Mouse (Mus musculus) activated CD4-positive, CD25-positive, alpha-beta regulatory T cell, adult 4 months (primary cell): Measurements from ENCODE around the gene Lrp4. TPM values are rescaled to one million over a fixed set of nuclear protein-coding genes. Genes with fewer than 3 reads are reported as not detected.

ENCODE experiments used
- ATAC-seq: one replicate; pipeline ENCODE4 v1.8.0; 2017
- polyA plus RNA-seq, 2 experiments: library from polyadenylated mRNA; unstranded; fragments of 100-300 nt; shearing (Covaris generic); gene quantifications; one replicate each; pipeline ENCODE4 v1.2.1; 2017

Lrp4 gene
- polyA plus RNA-seq, 2 experiments from 2014 or later, result 0.11 TPM; not detected in 1

DNA sequence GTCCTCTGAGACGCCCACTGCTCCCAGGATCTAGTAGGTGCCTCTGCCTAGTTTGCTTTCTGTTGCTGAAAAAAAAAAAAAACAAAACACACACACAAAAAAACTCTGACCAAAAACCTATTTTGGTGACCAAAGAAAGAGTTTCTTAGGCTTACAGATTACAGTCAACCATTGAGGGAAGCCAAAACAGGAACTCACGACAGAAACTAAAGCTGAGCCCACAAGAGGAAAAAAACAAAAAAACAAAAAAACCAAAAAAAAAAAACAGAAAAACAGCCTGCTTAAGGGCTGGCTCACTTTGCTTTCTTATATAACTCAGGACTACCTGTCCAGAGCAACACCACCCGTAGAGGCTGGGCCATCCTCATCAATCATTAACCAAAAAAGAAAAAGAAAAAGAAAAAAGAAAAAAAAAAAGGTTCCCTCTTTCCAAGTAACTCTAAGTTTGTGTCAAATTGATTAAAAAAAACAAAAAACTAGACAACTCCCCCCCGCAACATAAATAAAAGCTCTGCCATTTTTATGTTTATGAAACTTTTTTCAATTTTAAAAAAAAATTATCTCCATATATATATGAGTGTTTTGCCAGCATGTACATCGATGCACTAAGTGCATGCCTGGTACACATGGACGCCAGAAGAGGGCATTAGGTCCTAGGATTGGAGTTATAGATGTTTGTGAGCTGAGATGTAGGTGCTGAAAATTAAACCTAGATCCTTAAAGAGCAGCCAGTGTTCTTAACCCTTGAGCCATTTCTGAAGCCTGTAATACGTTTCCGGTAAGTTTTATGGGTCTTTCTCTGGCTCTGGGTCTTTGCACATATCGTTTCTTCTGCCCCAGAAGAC is 3.9 kb upstream of the Lrp4 start:
- ATAC-seq, result no peak

DNA sequence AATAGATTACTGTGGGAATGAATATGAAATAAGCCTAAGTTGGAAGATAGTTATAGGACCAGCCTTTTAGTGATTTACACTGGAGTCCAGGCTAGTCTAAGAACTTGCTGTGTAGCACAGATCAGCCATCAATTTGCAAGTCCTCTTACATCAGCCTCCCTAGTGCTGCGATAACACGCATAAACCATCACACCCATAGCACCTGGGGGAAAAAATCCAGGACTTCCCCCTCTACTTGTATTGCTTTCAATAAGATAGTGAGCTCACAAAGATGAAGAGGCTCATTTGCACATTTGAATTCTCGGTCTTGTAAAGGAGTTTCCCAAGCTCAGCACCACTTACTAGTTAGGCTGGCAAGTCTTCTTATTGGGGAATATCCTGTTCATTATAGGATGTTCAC is 2.9 kb upstream of the Lrp4 start:
- ATAC-seq, result no peak

DNA sequence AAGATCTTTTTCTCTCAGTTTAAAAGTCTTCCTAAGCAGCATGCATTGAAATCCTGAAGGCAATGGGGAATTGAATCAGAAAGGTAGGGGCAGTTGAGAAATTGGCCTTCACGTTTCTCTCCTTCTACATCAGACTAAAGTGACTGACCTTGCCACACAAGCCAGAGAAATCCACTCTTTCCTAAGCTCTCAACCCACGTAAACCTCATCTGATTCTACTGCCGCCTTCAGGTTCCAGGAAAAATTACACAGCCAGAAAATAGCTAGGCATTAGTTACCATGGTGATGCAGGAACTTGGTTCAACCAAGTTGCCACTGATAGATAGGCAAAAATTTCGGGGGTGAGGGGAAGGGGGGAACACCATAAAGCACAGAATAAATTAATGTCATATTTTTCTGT is 1.5 kb upstream of the Lrp4 start:
- ATAC-seq, result peak; percentile 46

DNA sequence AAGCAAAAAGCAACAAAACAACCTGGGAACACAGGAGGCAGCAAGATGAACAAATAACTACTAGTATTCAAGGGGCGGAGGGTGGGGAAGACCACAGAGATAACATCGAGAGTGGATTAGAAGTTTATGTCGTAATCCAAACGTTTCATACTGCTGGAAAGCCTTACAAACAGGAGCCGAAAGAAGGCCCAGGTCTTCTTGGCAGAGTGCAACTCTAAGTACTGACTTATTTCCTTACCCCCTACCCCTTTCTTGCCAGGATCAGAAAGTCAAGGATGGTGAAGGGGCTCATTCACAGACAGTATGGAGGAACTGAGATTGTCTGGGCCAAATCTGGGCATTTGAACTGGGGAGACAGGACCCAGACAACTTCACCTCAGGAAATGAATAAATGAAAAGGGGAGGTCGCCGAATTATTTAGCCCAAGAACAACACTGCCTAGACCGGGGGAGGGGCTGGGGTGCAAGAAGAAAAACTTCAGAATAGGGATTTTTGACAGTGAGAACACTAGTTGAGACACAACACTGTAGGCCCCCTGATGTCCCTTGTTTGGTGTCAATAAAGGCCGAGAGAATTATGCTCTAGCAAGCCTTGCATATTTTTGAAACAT is 715 bp upstream of the Lrp4 start:
- ATAC-seq, result no peak

DNA sequence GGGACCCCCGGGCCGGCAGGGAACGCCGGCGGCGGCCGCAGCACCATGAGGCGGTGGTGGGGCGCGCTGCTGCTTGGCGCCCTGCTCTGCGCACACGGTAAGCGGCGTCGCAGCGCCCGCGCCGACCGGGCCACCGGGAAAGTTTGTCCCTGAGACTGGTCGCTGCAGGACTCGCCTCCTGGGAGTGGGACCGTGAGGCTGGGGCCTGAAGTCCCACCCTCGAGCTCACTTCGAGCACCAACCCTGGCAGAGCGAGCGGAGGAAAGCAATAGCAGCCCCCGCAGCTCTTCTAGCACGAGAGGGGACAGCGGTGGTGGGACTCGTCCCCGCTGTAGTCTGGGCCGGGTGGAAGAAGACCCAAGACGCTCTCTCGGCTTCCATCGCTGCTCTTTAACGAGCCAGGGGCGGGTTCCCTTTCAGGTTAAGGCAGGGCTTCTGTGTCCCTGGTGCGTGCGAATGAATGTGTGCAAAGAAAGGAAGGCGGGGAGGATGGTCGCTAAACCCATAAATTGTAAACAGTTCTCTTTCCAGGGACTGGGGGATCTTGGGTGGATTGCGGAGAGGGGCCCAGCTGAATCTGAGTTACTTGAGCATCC is 443 bp downstream of the Lrp4 start:
- no peak for ATAC-seq

DNA sequence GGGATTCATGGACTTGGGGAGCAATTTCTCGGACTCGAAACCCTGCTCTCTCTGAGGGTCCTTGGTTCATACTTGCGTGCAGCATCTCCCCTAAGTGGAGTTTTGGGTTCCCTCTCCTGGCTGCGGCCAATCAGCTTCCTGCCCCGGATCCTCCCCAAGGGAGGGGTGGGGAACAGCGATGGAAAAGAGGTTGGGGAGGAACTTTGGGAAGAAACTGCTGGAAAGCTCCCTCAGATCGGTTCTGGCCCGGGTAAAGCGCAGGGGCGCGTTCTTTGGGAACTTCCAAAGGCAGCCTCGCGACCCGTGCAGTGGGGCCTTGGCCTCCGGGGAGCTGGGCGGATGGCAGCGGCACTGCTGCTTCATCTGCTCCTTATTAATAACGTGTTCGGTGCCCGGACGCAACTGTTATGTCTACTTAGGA is 951 bp downstream of the Lrp4 start:
- ATAC-seq, result no peak

DNA sequence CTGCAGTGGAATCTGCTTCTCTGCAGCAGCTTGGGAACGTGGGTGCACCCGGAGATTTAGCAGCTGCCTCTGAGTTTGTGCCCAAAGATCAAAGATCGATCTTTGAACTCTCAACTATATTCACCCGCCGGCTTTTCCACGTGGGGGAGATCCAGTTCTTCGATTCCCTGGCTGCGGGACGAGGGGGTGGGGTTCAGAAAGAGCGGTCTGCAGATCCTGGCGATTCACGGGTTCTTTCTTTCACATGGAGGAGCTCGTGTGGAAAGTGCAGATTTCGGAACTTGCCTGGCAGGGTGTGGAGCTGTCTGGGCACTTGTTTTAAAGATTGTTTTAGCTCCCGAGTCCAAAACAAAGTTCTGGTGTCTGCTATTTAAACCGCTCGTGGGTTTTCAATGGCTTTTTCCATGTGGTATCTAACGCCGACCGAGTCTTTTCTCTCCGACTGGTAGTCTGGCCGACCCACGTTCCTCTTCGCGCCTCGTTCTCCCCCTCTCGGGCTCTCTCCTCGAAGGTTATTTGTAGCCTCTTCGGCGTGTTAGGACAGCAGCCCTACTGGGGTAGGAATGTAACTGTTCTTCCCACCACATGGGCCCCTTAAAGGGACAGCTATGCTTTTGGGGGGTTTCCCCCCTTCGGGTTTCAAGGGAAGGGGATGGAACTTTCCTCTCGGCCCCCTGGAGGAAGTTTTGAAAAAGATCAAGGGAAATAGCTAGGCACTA is 1.5 kb downstream of the Lrp4 start:
- no peak for ATAC-seq

DNA sequence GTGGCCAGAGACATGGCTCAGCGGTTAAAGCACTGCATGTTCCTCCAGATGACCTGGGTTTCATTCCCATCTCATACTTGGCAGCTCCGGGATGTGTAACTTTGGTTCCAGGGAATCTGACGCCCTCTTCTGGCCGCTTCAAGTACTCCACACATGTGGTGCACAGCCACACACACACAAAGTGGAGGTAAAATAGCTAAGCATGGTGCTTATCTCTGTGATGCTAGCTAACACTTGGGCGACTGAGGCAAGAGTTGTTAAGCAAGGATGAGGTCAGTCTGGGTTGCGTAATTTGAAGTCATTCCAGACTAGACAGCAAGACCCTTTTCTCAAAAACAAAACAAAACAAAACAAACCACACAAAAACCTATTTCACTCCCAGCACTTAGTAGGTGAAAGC is 2.8 kb downstream of the Lrp4 start:
- no peak for ATAC-seq

DNA sequence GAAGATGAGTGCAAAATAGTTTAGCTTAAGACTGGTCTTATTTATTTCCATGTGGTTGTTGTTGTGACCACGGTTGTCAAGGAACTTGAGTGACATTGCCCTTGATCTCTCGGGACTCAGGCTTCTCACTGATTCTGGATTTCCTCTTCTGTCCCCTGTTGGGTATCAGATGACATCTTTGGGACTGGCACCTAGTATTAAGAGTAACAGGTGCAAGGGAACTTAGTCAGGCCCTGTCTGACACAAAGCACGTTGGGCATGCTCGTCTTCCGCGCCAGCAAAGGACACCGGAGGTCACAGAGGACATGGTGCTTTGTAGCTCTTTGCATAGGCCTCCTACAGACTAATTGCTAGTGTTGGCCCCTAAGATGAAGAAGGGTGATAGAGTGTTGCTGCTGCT is 3.5 kb downstream of the Lrp4 start:
- ATAC-seq, result no peak

DNA sequence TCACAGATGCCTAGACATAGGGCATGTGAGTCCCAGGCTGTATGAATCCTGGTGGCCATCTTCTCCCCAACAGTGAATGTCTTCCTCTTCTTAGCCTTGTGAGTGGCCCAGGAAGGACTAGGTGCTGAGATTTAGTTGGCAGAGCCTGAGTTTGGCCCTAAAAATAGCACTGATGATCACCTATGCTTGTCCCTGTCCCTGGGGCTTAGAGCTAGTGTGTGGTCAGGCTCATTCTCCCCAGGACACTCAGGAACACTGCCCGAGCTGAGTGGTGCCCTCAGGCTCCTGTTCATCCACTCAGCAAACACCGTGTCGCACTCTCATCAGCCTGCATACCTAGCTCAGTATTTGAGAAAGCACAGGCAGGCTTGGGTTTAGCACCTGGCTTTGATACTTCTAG is 4.0 kb downstream of the Lrp4 start:
- no peak for ATAC-seq

DNA sequence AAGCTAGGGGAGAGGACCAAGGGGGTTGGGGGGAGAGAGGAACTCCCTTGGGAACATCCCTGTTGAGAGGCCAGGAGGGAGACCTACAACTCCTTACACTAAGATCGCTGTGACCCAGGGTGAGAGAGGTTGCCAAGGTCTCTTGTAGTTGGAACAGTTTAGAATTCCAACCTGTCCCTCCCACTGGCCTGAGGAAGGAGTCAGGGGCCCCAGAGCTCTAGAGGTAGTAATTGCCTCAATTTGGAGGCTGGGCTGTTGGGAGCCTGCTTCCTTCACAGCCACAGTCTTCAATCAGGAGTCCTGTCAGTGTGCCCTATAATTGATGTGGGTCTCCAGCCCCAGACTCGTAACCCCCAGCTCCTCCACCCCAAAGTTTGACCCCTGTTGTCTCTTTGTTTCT is 4.9 kb downstream of the Lrp4 start:
- ATAC-seq, result no peak

DNA sequence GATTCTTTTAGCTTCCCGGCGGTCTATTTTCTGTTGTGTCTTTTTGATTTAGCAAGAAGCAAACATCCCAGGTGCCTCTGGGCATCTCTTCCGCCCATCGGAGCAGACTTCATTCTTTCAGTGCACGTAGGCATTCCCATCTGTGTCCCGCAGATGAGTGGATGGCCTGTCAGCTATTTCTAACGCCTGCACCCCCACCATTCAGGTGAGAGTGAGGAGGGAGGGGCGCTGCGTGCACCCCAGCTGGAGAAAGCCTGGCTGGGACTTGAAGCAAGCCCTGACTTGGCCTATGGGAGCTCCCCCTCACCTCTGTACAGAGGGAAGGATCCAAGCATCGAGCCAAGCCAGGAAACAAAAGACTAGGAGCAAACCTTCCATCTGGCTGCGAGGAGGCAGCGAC is 5.4 kb downstream of the Lrp4 start:
- ATAC-seq, result no peak

DNA sequence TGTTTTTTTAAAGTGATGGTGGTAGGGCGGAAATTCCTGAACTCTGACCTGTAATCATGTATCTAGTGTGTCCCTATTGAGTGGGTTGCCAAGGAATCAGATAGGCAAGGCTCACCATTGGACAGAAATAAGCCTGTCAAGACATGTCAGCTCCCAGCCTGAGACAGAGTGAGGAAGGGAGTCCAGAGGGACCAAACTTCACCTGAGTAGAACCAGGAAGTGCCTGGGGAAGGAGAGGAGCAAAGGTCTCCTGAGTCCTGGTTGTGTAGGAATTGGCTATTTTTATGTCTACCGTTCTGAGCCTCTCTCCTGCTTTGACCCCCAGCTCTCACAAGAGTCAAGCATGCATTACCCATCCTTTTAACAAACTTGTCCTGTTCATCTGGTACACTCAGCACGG is 8.6 kb downstream of the Lrp4 start:
- ATAC-seq, result no peak

DNA sequence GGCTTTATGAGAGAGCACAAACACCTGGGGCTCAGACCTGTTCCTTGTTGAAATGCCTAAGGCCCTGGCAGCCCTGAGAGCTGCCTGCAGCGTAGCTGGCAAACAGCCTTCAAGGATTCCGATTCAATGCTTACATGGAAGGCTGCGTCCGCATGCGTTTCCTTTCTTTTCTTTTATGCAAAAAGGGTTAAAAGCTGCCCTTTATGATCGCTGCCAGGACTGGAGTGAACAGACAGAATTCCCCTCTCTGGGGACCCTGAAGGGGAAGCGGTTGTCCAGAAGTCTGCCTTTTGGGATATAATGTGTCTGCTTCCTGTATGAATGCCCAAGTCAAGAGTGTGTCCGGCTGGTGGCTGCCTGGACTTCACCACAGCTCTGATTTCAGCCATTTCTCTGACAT is 10.3 kb downstream of the Lrp4 start:
- ATAC-seq, result no peak

DNA sequence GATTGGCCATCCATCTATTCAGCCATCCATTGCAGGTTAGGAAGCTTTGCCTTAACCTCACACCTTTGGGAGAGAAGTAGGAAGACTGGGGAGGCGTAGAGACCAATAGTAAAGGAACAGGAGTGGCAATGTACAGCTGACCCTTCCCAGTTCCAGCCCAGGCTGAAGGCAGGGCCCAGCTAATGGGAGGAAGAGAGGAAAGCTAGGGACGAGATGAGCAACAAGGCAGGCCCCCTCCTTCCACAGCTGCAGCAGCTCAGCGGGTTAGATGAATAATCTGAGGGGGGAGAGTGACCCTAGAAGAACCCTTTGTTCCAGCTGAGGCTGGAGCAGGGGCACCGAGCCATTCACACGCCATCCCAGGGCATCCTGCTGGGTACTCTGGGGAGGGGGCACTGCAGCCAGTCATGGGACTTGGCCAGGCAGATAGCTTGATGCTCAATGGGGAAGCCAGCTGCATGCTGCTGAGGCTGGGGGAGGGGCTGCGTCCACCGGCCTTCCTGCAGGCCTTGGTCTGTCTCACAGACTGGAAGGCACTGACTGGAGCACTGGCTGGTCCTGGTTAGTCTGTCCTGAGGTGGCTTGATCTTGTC is 12.8 kb downstream of the Lrp4 start:
- no peak for ATAC-seq

DNA sequence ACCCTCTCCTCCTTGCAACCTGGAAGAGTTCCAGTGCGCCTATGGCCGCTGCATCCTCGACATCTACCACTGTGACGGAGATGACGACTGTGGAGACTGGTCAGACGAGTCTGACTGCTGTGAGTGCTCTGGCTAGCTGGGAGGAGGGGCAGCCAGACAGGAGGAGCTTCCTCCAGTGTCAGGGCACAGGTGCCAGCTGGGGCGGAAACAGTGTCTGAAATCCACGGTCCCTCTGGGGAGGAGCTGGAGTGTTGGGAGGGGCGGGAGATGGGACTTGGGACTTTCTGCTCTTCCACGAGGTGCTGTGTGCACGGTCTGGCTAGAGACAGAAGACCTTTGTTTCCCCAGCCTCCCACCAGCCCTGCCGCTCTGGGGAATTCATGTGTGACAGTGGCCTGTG is 17.0 kb downstream of the Lrp4 start:
- ATAC-seq, result no peak

DNA sequence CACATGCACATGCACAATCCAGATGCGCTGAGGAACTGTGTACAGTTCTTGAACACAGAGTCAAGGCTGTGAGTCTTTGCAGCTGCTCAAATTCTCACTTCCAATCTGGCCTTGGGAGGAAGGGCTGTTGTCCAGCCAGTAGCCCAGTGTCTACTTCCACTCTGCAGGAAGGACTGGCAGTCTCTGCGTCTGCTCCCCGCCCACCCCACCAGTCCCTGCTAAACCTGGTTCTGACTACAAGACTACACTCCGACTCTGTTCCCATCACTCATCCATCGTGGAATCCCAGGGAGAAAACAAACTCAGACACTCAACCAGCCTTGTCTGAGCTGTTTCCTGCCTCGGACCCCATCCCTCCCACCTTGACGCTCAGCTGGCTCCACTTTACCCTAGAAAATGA is 18.5 kb downstream of the Lrp4 start:
- ATAC-seq, result no peak

DNA sequence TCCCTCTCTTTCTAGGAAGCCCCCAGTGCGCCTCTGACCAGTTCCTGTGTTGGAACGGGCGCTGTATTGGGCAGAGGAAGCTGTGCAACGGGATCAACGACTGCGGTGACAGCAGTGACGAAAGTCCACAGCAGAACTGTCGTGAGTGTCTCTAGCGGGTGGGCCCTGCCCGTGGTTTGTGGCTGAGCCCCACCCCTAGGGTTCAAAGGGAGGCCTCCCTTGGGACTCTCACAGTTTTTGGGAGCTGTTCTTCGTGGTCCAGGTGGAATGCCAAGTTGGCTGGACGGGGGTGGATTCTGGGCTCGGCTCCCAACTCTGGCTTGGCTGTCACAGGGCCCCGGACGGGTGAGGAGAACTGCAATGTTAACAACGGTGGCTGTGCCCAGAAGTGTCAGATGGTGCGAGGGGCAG is 18.9 kb downstream of the Lrp4 start:
- no peak for ATAC-seq

DNA sequence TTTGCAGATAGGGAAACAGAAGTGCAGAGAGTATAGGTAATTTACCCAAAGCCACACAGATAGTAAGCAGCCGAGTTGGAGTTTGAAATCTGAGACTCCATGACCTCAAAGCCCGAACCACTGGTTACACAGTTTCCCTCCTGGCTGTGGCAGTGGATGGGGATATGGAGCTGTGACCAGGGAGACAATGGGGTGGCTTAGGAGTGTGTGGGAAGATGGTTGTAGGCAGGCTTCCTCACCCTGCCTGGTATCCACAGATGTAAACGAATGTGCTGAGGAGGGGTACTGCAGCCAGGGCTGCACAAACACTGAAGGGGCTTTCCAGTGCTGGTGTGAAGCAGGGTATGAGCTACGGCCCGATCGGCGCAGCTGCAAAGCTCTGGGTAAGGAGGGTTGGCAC is 19.5 kb downstream of the Lrp4 start:
- no peak for ATAC-seq

DNA sequence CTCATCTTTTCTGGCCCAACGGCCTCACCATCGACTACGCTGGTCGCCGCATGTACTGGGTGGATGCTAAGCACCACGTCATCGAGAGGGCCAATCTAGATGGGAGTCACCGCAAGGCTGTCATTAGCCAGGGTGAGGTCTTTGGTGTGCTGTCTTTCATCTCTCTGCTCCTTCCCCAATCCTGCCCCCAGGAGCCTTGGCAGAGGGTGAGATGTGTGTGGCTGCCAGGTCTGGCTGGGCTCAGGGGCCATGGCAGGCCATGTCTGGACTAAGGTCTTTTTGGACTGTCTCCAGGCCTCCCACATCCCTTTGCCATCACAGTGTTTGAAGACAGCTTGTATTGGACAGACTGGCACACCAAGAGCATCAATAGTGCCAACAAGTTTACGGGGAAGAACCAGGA is 23.1 kb downstream of the Lrp4 start:
- no peak for ATAC-seq

DNA sequence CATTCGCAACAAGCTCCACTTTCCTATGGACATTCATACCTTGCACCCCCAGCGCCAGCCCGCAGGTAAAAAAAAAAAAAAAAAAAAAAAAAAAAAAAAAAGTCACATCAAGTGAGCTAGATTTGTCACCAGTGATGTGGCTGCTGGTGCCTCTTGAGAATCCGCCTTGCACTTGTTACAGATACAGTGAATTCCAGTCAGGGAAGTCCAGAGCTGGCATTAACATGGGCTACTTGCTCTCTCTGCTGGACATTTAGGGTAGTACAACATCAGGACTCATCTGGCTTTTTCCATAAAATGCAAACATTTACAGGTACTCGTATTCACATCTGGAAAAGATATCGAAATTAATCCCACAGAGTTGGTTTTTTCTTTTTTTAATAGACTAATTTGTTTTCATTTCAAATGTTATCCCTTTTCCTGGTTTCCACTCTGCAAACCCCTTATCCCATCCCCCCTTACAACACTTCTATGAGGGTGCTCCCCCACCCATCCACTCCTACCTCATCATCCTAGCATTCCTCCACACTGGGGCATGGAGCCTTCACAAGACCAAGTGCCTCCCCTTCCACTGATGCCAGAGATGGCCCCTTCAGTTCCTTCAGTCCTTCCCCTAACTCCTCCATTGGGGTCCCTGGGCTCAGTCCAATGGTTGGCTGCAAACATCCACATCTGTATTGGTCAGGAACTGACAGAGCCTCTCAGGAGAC is 23.6 kb downstream of the Lrp4 start:
- no peak for ATAC-seq

DNA sequence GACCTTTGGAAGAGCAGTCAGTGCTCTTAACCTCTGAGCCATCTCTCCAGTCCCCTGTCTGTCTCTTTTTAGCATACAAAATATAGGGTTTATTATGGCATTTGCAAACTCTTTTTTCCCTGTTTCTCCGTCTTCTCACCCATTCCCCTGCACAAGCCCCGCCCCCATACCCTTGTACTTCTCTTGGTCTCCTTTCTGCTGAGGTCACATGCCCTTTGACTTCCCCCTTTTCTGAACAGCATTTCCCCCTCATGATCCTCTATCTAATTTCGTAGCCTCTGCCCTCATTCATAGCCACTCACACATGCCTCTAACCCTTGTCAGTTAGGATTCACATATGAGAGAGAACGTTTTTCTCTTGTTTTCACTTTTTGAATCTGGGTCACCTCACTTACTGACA is 27.4 kb downstream of the Lrp4 start:
- ATAC-seq, result no peak
